Mouse (Mus musculus): ENCODE data around the gene Vmn1r112. TPM values are rescaled to one million over a fixed set of nuclear protein-coding genes. Genes with fewer than 3 reads are reported as not detected.
"Not testable (repeated sequence)": the region's sequence is repeated elsewhere in the genome, so short reads cannot be mapped to it uniquely, and the experiment has no call there.

Vmn1r112 gene
- polyA plus RNA-seq (2012) = not detected in 2 replicates

- TF ChIP-seq GATA1 (IDR thresholded peaks at IDR 0.05; ENCODE audit: low read length) = not testable (repeated sequence)
Measured at GRCm38 (mm10) chr7:20770885-20771284, at the start of gene Vmn1r112. Gene Vmn1r112 (plus strand): TSS chr7:20771185.

- not testable (repeated sequence) for TF ChIP-seq GATA1 (IDR thresholded peaks at IDR 0.05; ENCODE audit: low read length)
Measured at GRCm38 (mm10) chr7:20730524-20730923, 40.5 kb upstream of the Vmn1r112 start, which contains the start of gene Gm10668. Gene Gm10668 (minus strand): TSS chr7:20730624.

- TF ChIP-seq GATA1 (IDR thresholded peaks at IDR 0.05; ENCODE audit: low read length) = not testable (repeated sequence)
Measured at GRCm38 (mm10) chr7:20786985-20787384, 16.0 kb downstream of the Vmn1r112 start, which contains the start of gene Vmn1r113. Gene Vmn1r113 (plus strand): TSS chr7:20787285.

GRCm38 (mm10) chr7:20812086-20812485 lies 41.1 kb downstream of the Vmn1r112 start, which contains the start of gene Vmn1r114:
Gene Vmn1r114 (minus strand): TSS chr7:20812186.
- TF ChIP-seq GATA1 (IDR thresholded peaks at IDR 0.05; ENCODE audit: low read length) = not testable (repeated sequence)

Other genes with a start within 250 kb of the Vmn1r112 start
- gene Vmn1r104, start 237.3 kb upstream of the Vmn1r112 start, polyA plus RNA-seq (2012) = not detected in 2 replicates
- gene Gm5726, start 225.4 kb upstream of the Vmn1r112 start, polyA plus RNA-seq (2012) = not detected in 2 replicates
- gene Gm4141, start 194.9 kb upstream of the Vmn1r112 start, polyA plus RNA-seq (2012) = not detected in 2 replicates
- not detected in 2 replicates for gene Gm4513, start 172.2 kb upstream of the Vmn1r112 start, polyA plus RNA-seq (2012)
- not detected in 2 replicates for gene Vmn1r107, start 102.3 kb upstream of the Vmn1r112 start, polyA plus RNA-seq (2012)
- not detected in 2 replicates for gene Vmn1r111, start 68.0 kb upstream of the Vmn1r112 start, polyA plus RNA-seq (2012)
- not detected in 2 replicates for gene Gm10668, start 40.6 kb upstream of the Vmn1r112 start, polyA plus RNA-seq (2012)
- gene Vmn1r113, start 16.1 kb downstream of the Vmn1r112 start, polyA plus RNA-seq (2012) = not detected in 2 replicates
- gene Vmn1r114, start 41.0 kb downstream of the Vmn1r112 start, polyA plus RNA-seq (2012) = not detected in 2 replicates
- not detected in 2 replicates for gene Vmn1r115, start 73.8 kb downstream of the Vmn1r112 start, polyA plus RNA-seq (2012)
- gene Vmn1r116, start 101.1 kb downstream of the Vmn1r112 start, polyA plus RNA-seq (2012) = not detected in 2 replicates
- not detected in 2 replicates for gene Vmn1r117, start 112.9 kb downstream of the Vmn1r112 start, polyA plus RNA-seq (2012)
- gene Vmn1r118, start 141.2 kb downstream of the Vmn1r112 start, polyA plus RNA-seq (2012) = not detected in 2 replicates
- gene Vmn1r119, start 241.3 kb downstream of the Vmn1r112 start, polyA plus RNA-seq (2012) = not detected in 2 replicates

All from G1E-ER4 (cell line).